ENCODE assay signal across 12 mouse cellular contexts in genomic region chr13:83529729-83530314, GRCm38 (mm10). TPM values are rescaled to one million over a fixed set of nuclear protein-coding genes. Genes with fewer than 3 reads are reported as not detected.
A peak's percentile ranks its signal among the peaks of the same experiment; 100 is the strongest.
DNase-seq lines count a peak whose midpoint lies in the region; ATAC-seq and TF ChIP-seq lines count a peak whose summit lies in the region.
"Had no signal": no experiment of that assay in that cellular context is flagged by ENCODE, and none has a peak within 500 bp of the region (broad histone marks: within the 10 kb centered on the region; RNA-seq: fewer than 3 reads in every experiment).

No protein-coding gene starts in this region.

- no peak for DNase-seq in hindbrain, postnatal 0 days (ENCODE audit: low spot score)
- DNase-seq in lung, adult 18-20 months, result no peak
- DNase-seq in liver, embryonic 14.5 days (ENCODE audit: low read depth in 3 of 3, low spot score in 3 of 3), result no peak
- no peak for DNase-seq in left cerebral cortex, postnatal 10 days (ENCODE audit: extremely low spot score in 1 of 2, low spot score in 2 of 2)
- DNase-seq: cerebellum, adult 8-10 months had no signal

- no peaks in the 10 kb centered on the region for H3K36me3 ChIP-seq in hindbrain, postnatal 0 days (ENCODE audit: insufficient read depth, low read length)
- no peaks in the 10 kb centered on the region for H3K36me3 ChIP-seq in hindbrain, embryonic 12.5 days
- H3K36me3 ChIP-seq in lung, embryonic 16.5 days (ENCODE audit: control insufficient read depth, insufficient read depth, low read length), result no peaks in the 10 kb centered on the region
- no peaks in the 10 kb centered on the region for H3K36me3 ChIP-seq in forebrain, embryonic 16.5 days (ENCODE audit: control insufficient read depth, insufficient read depth)
- H3K36me3 ChIP-seq in liver, embryonic 14.5 days (replicated peaks; ENCODE audit: control insufficient read depth, insufficient read depth, low read depth), result no peaks in the 10 kb centered on the region
- H3K36me3 ChIP-seq: G1E had no signal

- no peak for ATAC-seq in hindbrain, postnatal 0 days
- no peak for ATAC-seq in hindbrain, embryonic 12.5 days (ENCODE audit: low FRiP score)
- no peak for ATAC-seq in lung, embryonic 16.5 days (ENCODE audit: low read depth)
- ATAC-seq in forebrain, embryonic 16.5 days, result no peak
- no peak for ATAC-seq in liver, embryonic 14.5 days (ENCODE audit: insufficient read depth)
- ATAC-seq in erythroid progenitor cell, adult 5-6 weeks (replicated peaks; ENCODE audit: low FRiP score, poor library complexity, severe bottlenecking), result no peak
- ATAC-seq: midbrain, embryonic 16.5 days had no signal

- H3K9me3 ChIP-seq in hindbrain, postnatal 0 days (ENCODE audit: low read length), result no peaks in the 10 kb centered on the region
- no peaks in the 10 kb centered on the region for H3K9me3 ChIP-seq in hindbrain, embryonic 12.5 days (replicated peaks)
- H3K9me3 ChIP-seq in lung, embryonic 16.5 days (ENCODE audit: control insufficient read depth, low read length), result no peaks in the 10 kb centered on the region
- H3K9me3 ChIP-seq in forebrain, embryonic 16.5 days (ENCODE audit: control insufficient read depth, low read length), result no peaks in the 10 kb centered on the region
- no peaks in the 10 kb centered on the region for H3K9me3 ChIP-seq in liver, embryonic 14.5 days (ENCODE audit: control insufficient read depth, low read length)
- H3K9me3 ChIP-seq: G1E had no signal

- H3K9ac ChIP-seq in hindbrain, postnatal 0 days (replicated peaks; ENCODE audit: low read length), result no peak overlapping the region
- H3K9ac ChIP-seq in hindbrain, embryonic 12.5 days, result no peak overlapping the region
- H3K9ac ChIP-seq in lung, embryonic 16.5 days (ENCODE audit: low read length), result no peak overlapping the region
- H3K9ac ChIP-seq in forebrain, embryonic 16.5 days (replicated peaks; ENCODE audit: low read depth, low read length), result peak overlapping the region; percentile 35; the same call in 1 of the 2 replicates
- H3K9ac ChIP-seq in liver, embryonic 14.5 days (replicated peaks), result no peak overlapping the region
- H3K9ac ChIP-seq: hindbrain, embryonic 14.5 days had no signal

- H3K27ac ChIP-seq in hindbrain, postnatal 0 days, result no peak overlapping the region
- H3K27ac ChIP-seq in hindbrain, embryonic 12.5 days, result no peak overlapping the region
- no peak overlapping the region for H3K27ac ChIP-seq in lung, embryonic 16.5 days (ENCODE audit: low read length)
- H3K27ac ChIP-seq in forebrain, embryonic 16.5 days (ENCODE audit: low read length), result peak overlapping the region; percentile 47
- H3K27ac ChIP-seq in liver, embryonic 14.5 days, result no peak overlapping the region
- H3K27ac ChIP-seq: hindbrain, embryonic 14.5 days had no signal

- peak overlapping the region; percentile 38 for H3K4me2 ChIP-seq in hindbrain, postnatal 0 days (ENCODE audit: low read depth, low read length)
- no peak overlapping the region for H3K4me2 ChIP-seq in hindbrain, embryonic 12.5 days (replicated peaks)
- peak overlapping the region; percentile 29; the same call in 1 of the 2 replicates for H3K4me2 ChIP-seq in lung, embryonic 16.5 days (ENCODE audit: low read depth, low read length)
- peak overlapping the region; percentile 45 for H3K4me2 ChIP-seq in forebrain, embryonic 16.5 days (ENCODE audit: low read length)
- 0 out of 2 replicates have a peak overlapping the region, but pooled peaks have one; percentile 21 for H3K4me2 ChIP-seq in liver, embryonic 14.5 days (ENCODE audit: low read depth)
- H3K4me2 ChIP-seq: hindbrain, embryonic 14.5 days had no signal

- intact Hi-C loops in left cerebral cortex, postnatal 10 days (cut with DNase I), result loop anchor here (5.0 to 10.0 kb wide), 6 partner anchors 127 to 625 kb away; no protein-coding TSS in a partner anchor

- H3K27me3 ChIP-seq in hindbrain, postnatal 0 days (ENCODE audit: insufficient read depth, low read length), result no peaks in the 10 kb centered on the region
- 0 out of 2 replicates have a peak, but pooled peaks cover 4% of the 10 kb centered on the region for H3K27me3 ChIP-seq in hindbrain, embryonic 12.5 days
- H3K27me3 ChIP-seq in lung, embryonic 16.5 days (ENCODE audit: control insufficient read depth, insufficient read depth, low read depth, low read length), result no peaks in the 10 kb centered on the region
- no peaks in the 10 kb centered on the region for H3K27me3 ChIP-seq in forebrain, embryonic 16.5 days (replicated peaks; ENCODE audit: control insufficient read depth, insufficient read depth, low read length)
- no peaks in the 10 kb centered on the region for H3K27me3 ChIP-seq in liver, embryonic 14.5 days (ENCODE audit: control insufficient read depth, insufficient read depth, low read length)

- no peak for TF ChIP-seq EP300 in liver, embryonic 14.5 days (IDR thresholded peaks at IDR 0.05; ENCODE audit: low read depth)

- no peaks in the 10 kb centered on the region for H3K4me1 ChIP-seq in hindbrain, postnatal 0 days (ENCODE audit: insufficient read depth, low read length)
- H3K4me1 ChIP-seq in hindbrain, embryonic 12.5 days, result no peaks in the 10 kb centered on the region
- peaks cover 3% of the 10 kb centered on the region; the same call in 1 of the 2 replicates for H3K4me1 ChIP-seq in lung, embryonic 16.5 days (replicated peaks; ENCODE audit: control insufficient read depth, insufficient read depth, low read length)
- H3K4me1 ChIP-seq in forebrain, embryonic 16.5 days (replicated peaks; ENCODE audit: control insufficient read depth, insufficient read depth, low read length), result peaks cover 4% of the 10 kb centered on the region; the same call in 1 of the 2 replicates
- H3K4me1 ChIP-seq in liver, embryonic 14.5 days (replicated peaks; ENCODE audit: control insufficient read depth in 2 of 2, insufficient read depth in 2 of 2, low read length in 1 of 2), result peaks cover 0 to 5% of the 10 kb centered on the region in 2 experiments; a peak in 1 of 4 replicates

- 79% methylated on average over 8 of the region's 8 CpGs for WGBS in hindbrain, postnatal 0 days
- WGBS in hindbrain, embryonic 12.5 days, result 82% methylated on average over 8 of the region's 8 CpGs
- WGBS in lung, embryonic 16.5 days, result 53% methylated on average over 8 of the region's 8 CpGs
- 68% methylated on average over 8 of the region's 8 CpGs for WGBS in forebrain, embryonic 16.5 days
- WGBS in liver, embryonic 14.5 days (ENCODE audit: insufficient replicate concordance), result 38% methylated on average over 8 of the region's 8 CpGs

- no peak overlapping the region for H3K4me3 ChIP-seq in hindbrain, postnatal 0 days (ENCODE audit: low read length)
- no peak overlapping the region for H3K4me3 ChIP-seq in hindbrain, embryonic 12.5 days
- H3K4me3 ChIP-seq in lung, embryonic 16.5 days (ENCODE audit: low read length), result no peak overlapping the region
- peak overlapping the region; percentile 30 for H3K4me3 ChIP-seq in forebrain, embryonic 16.5 days (replicated peaks; ENCODE audit: low read length)
- H3K4me3 ChIP-seq in liver, embryonic 14.5 days (ENCODE audit: insufficient read depth in 1 of 2, low read depth in 2 of 2, low read length in 2 of 2), result no peak overlapping the region

- no peak for TF ChIP-seq CTCF in hindbrain, postnatal 0 days (IDR thresholded peaks at IDR 0.05; ENCODE audit: low read depth)
- no peak for TF ChIP-seq CTCF in liver, embryonic 14.5 days (IDR thresholded peaks at IDR 0.05; ENCODE audit: low read depth)

RNA-seq across cellular contexts. Expression of gene Mef2c, which starts 26.0 kb away (rescaled TPM):
- 23.6 and 27.2 TPM in 2 replicates for total RNA-seq in hindbrain, postnatal 0 days (2014; rRNA removed)
- 45.7 and 46.2 TPM in 2 replicates for polyA plus RNA-seq in hindbrain, postnatal 0 days (2015; fragmentation: Nextera tagmentation; extraction: Ambion mirVana)
- 28.9 and 41.7 TPM in 2 replicates for polyA plus RNA-seq in hindbrain, embryonic 12.5 days (2016; fragmentation: Nextera tagmentation; extraction: Ambion mirVana)
- polyA plus RNA-seq in lung, embryonic 16.5 days (2015; fragmentation: Nextera tagmentation; extraction: Ambion mirVana), result 60.2 and 67.2 TPM in 2 replicates
- polyA plus RNA-seq in forebrain, embryonic 16.5 days (2015; fragmentation: Nextera tagmentation; extraction: Ambion mirVana), result 300 and 367 TPM in 2 replicates
- 2.3 and 3.2 TPM in 2 replicates for polyA plus RNA-seq in liver, embryonic 14.5 days (2012; rRNA removed)
- polyA plus RNA-seq in liver, embryonic 14.5 days (2014; fragmentation: Nextera tagmentation; extraction: Ambion mirVana), result 8.3 and 8.7 TPM in 2 replicates
- 1,000 to 10,000 TPM; 1,053 to 1,235 TPM for total RNA-seq in left cerebral cortex, postnatal 10 days (2021)
- total RNA-seq in erythroid progenitor cell, adult 5-6 weeks (2015; ENCODE audit: low replicate concordance), result 14.7 and 15.1 TPM in 2 replicates
- 5.9 and 9.8 TPM in 2 replicates for total RNA-seq in erythroid progenitor cell, adult 5-6 weeks (2017; ENCODE audit: low replicate concordance)
- polyA plus RNA-seq: G1E had no signal
